Mouse (Mus musculus): ENCODE data around the gene Tecpr2. TPM values are rescaled to one million over a fixed set of nuclear protein-coding genes. Genes with fewer than 3 reads are reported as not detected.

The Tecpr2 gene
- polyA plus RNA-seq, 1 experiment from 2014 or later = 4.2 TPM

GRCm38 (mm10) chr12:110984598-110984997 lies 95.5 kb downstream of the Tecpr2 start:
- H3K9me3 ChIP-seq (replicated peaks; ENCODE audit: control insufficient read depth, low read length) = no peaks in the 10 kb centered on the region
- H3K4me3 ChIP-seq (replicated peaks; ENCODE audit: low read length) = no peak overlapping the region
- no peaks in the 10 kb centered on the region for H3K36me3 ChIP-seq (ENCODE audit: control insufficient read depth, insufficient read depth, low read length)
- no peak overlapping the region for H3K9ac ChIP-seq (ENCODE audit: low read length)
- H3K4me1 ChIP-seq (ENCODE audit: control insufficient read depth, insufficient read depth, low read length) = peaks cover 15% of the 10 kb centered on the region
- WGBS = 44% methylated on average over 4 of the region's 4 CpGs
- H3K27ac ChIP-seq (ENCODE audit: low read length) = peak overlapping the region; percentile 38; the same call in 1 of the 2 replicates
- no peak overlapping the region for H3K4me2 ChIP-seq (ENCODE audit: low read depth, low read length)
- peak; percentile 85 for ATAC-seq (ENCODE audit: insufficient read depth, low FRiP score)
- H3K27me3 ChIP-seq (ENCODE audit: control insufficient read depth, insufficient read depth, low read length) = no peaks in the 10 kb centered on the region

DNA sequence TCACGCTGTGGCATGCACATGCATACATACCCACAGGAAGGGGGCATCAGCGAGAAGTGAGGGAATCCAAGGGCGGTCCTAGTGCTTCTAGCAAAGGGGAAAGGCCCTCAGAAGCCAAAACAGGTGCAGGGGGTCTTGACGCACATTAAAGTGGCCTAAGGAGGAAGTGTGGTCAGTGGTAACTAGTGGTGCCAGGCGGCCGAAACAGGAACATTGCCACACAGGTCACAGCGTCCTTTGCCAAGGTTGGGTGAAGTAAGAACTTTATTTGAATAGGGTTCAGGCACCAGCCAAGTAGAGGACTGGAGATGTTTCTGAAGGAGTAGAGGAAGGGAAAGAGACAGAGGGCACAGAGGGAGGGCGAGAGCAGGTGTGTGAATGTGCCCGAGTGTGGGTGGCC lies 96.1 kb downstream of the Tecpr2 start:
- Histone ChIP-seq H3K4me3 (replicated peaks; ENCODE audit: low read length) (no peak overlapping the region), H3K27me3 (ENCODE audit: control insufficient read depth, insufficient read depth, low read length) (no peaks in the 10 kb centered on the region), H3K9me3 (replicated peaks; ENCODE audit: control insufficient read depth, low read length) (no peaks in the 10 kb centered on the region), H3K27ac (ENCODE audit: low read length) (no peak overlapping the region), H3K9ac (ENCODE audit: low read length) (no peak overlapping the region), H3K4me1 (ENCODE audit: control insufficient read depth, insufficient read depth, low read length) (peaks cover 12% of the 10 kb centered on the region), H3K36me3 (ENCODE audit: control insufficient read depth, insufficient read depth, low read length) (no peaks in the 10 kb centered on the region), H3K4me2 (ENCODE audit: low read depth, low read length) (no peak overlapping the region)
- 77% methylated on average over 9 of the region's 9 CpGs for WGBS
- 0 out of 2 replicates have a peak, but pooled peaks have one; percentile 11 for ATAC-seq (ENCODE audit: insufficient read depth, low FRiP score)

DNA sequence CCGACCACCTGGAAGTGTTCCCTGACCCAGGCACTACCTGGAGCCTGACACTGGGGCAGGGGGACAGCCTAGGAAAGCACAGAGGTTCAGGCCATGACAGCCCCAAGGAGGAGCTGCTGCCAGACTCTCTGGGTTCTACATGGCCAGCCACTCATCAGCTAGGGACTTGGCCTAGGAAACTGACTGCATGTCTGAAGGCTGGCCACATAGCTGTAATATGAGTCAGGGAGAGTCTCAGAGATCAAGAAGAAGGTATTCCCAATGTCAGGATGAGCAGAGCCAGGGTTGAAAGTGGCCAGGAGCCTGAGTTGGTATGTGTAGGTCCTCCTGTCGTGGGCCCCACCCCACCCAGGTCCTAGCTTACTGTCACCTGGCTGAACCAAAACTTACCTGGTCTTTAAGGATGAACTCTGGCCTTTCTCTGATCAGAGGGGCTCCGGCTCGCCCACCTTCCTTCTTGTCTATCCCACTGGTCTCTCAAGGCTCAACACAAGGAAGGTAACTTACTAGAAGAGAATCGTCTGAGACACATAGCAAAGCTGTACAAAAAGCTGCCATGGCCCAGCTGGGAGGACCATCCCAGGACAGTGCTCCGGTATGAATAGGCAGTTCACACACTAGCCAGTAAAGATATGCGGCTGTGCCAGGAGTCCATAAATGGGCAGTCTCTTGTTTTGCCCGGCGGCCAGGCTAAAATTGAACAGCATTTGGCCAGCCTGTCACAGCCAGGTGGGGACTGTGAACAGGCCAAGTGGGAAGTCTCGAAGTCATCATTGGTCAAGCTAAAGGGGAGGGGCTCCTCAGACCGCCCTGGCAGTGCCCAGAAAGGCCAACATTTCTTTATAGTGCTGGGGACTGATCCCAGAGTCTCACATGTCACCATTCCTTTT lies 97.7 kb downstream of the Tecpr2 start:
- WGBS = 87% methylated on average over 11 of the region's 11 CpGs
- Histone ChIP-seq H3K27ac (ENCODE audit: low read length) (no peak overlapping the region), H3K36me3 (ENCODE audit: control insufficient read depth, insufficient read depth, low read length) (no peaks in the 10 kb centered on the region), H3K9ac (ENCODE audit: low read length) (no peak overlapping the region), H3K27me3 (ENCODE audit: control insufficient read depth, insufficient read depth, low read length) (no peaks in the 10 kb centered on the region), H3K4me1 (ENCODE audit: control insufficient read depth, insufficient read depth, low read length) (peaks cover 16% of the 10 kb centered on the region), H3K9me3 (replicated peaks; ENCODE audit: control insufficient read depth, low read length) (no peaks in the 10 kb centered on the region), H3K4me2 (ENCODE audit: low read depth, low read length) (no peak overlapping the region), H3K4me3 (replicated peaks; ENCODE audit: low read length) (no peak overlapping the region)
- ATAC-seq (ENCODE audit: insufficient read depth, low FRiP score) = no peak

GRCm38 (mm10) chr12:110989409-110989808 lies 100.3 kb downstream of the Tecpr2 start:
- Histone ChIP-seq H3K27ac (ENCODE audit: low read length) (no peak overlapping the region), H3K9ac (ENCODE audit: low read length) (no peak overlapping the region), H3K36me3 (ENCODE audit: control insufficient read depth, insufficient read depth, low read length) (no peaks in the 10 kb centered on the region), H3K4me3 (replicated peaks; ENCODE audit: low read length) (no peak overlapping the region), H3K27me3 (ENCODE audit: control insufficient read depth, insufficient read depth, low read length) (no peaks in the 10 kb centered on the region), H3K4me1 (ENCODE audit: control insufficient read depth, insufficient read depth, low read length) (peaks cover 17% of the 10 kb centered on the region), H3K9me3 (replicated peaks; ENCODE audit: control insufficient read depth, low read length) (no peaks in the 10 kb centered on the region), H3K4me2 (ENCODE audit: low read depth, low read length) (no peak overlapping the region)
- no peak for ATAC-seq (ENCODE audit: insufficient read depth, low FRiP score)
- 91% methylated on average over 3 of the region's 3 CpGs for WGBS

DNA sequence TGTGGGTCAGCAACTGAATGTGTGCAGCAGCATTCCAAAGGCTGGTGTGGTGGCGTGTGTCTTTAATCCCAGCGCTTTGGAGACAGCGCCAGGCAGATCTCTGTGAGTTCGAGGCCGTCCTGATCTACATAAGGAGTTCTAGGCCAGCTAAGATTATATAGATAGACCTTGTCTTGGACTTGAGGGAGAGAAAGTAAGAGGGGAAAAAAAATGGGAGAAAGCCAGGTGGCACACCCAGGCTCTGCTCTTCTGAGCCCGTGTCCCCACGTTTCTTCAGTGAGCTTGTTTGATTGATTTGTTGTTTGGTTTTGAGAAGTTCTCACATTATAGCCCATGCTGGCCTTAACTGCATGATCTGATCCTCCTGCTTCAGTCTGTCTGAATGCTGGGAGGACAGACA lies 101.4 kb downstream of the Tecpr2 start:
- H3K4me2 ChIP-seq (ENCODE audit: low read depth, low read length) = no peak overlapping the region
- no peak overlapping the region for H3K9ac ChIP-seq (ENCODE audit: low read length)

GRCm38 (mm10) chr12:110991361-110992127 lies 102.5 kb downstream of the Tecpr2 start:
- Histone ChIP-seq H3K4me3 (replicated peaks; ENCODE audit: low read length) (peak overlapping the region; percentile 59), H3K27me3 (ENCODE audit: control insufficient read depth, insufficient read depth, low read length) (no peaks in the 10 kb centered on the region), H3K4me1 (ENCODE audit: control insufficient read depth, insufficient read depth, low read length) (peaks cover 11% of the 10 kb centered on the region), H3K36me3 (ENCODE audit: control insufficient read depth, insufficient read depth, low read length) (no peaks in the 10 kb centered on the region), H3K27ac (ENCODE audit: low read length) (peak overlapping the region; percentile 87), H3K4me2 (ENCODE audit: low read depth, low read length) (peak overlapping the region; percentile 51), H3K9ac (ENCODE audit: low read length) (peak overlapping the region; percentile 75), H3K9me3 (replicated peaks; ENCODE audit: control insufficient read depth, low read length) (no peaks in the 10 kb centered on the region)
- 5% methylated on average over 23 of the region's 23 CpGs for WGBS
- peak; percentile 83 for ATAC-seq (ENCODE audit: insufficient read depth, low FRiP score)

More for the DNA sequence above, 101.4 kb downstream of the Tecpr2 start:
- 83% methylated on average over 7 of the region's 7 CpGs for WGBS
- no peaks in the 10 kb centered on the region for H3K9me3 ChIP-seq (replicated peaks; ENCODE audit: control insufficient read depth, low read length)
- H3K4me3 ChIP-seq (replicated peaks; ENCODE audit: low read length) = no peak overlapping the region
- no peak for ATAC-seq (ENCODE audit: insufficient read depth, low FRiP score)
- H3K36me3 ChIP-seq (ENCODE audit: control insufficient read depth, insufficient read depth, low read length) = no peaks in the 10 kb centered on the region
- H3K4me1 ChIP-seq (ENCODE audit: control insufficient read depth, insufficient read depth, low read length) = peaks cover 11% of the 10 kb centered on the region
- no peak overlapping the region for H3K27ac ChIP-seq (ENCODE audit: low read length)
- no peaks in the 10 kb centered on the region for H3K27me3 ChIP-seq (ENCODE audit: control insufficient read depth, insufficient read depth, low read length)

DNA sequence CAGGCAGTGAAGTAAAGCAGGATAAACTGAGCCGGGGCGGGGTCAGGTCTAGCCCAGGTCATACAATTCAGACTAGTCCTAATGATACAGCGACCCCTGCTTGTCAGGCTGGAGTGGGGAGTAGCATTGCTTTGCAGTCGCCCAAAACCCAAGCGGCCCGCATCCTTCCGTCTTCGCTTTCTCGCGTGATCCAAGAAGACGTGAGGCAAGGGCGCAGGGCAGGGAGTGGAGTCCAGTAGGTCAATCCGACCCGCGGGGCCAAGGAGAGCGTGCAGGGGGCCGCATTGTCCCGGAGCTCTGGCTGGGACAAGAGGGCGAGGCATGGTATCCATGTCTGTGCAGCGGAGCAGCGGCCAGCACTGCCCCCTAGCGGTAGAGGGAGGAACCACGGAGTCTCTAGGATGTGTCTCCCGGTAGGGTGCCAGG lies 103.1 kb downstream of the Tecpr2 start:
- Histone ChIP-seq H3K9me3 (replicated peaks; ENCODE audit: control insufficient read depth, low read length) (no peaks in the 10 kb centered on the region), H3K4me3 (replicated peaks; ENCODE audit: low read length) (peak overlapping the region; percentile 59), H3K4me2 (ENCODE audit: low read depth, low read length) (peak overlapping the region; percentile 51), H3K9ac (ENCODE audit: low read length) (peak overlapping the region; percentile 75), H3K4me1 (ENCODE audit: control insufficient read depth, insufficient read depth, low read length) (peaks cover 11% of the 10 kb centered on the region), H3K27ac (ENCODE audit: low read length) (peak overlapping the region; percentile 87), H3K27me3 (ENCODE audit: control insufficient read depth, insufficient read depth, low read length) (no peaks in the 10 kb centered on the region), H3K36me3 (ENCODE audit: control insufficient read depth, insufficient read depth, low read length) (no peaks in the 10 kb centered on the region)
- peak; percentile 91 for ATAC-seq (ENCODE audit: insufficient read depth, low FRiP score)
- under 1% methylated on average over 24 of the region's 24 CpGs for WGBS

- peak overlapping the region; percentile 51 for H3K4me2 ChIP-seq (ENCODE audit: low read depth, low read length)
- no peak for ATAC-seq (ENCODE audit: insufficient read depth, low FRiP score)
- H3K4me1 ChIP-seq (ENCODE audit: control insufficient read depth, insufficient read depth, low read length) = peaks cover 11% of the 10 kb centered on the region
- no peaks in the 10 kb centered on the region for H3K36me3 ChIP-seq (ENCODE audit: control insufficient read depth, insufficient read depth, low read length)
- H3K27me3 ChIP-seq (ENCODE audit: control insufficient read depth, insufficient read depth, low read length) = no peaks in the 10 kb centered on the region
- H3K4me3 ChIP-seq (replicated peaks; ENCODE audit: low read length) = peak overlapping the region; percentile 59
- peak overlapping the region; percentile 87; the same call in 1 of the 2 replicates for H3K27ac ChIP-seq (ENCODE audit: low read length)
- H3K9me3 ChIP-seq (replicated peaks; ENCODE audit: control insufficient read depth, low read length) = 0 out of 2 replicates have a peak, but pooled peaks cover under 1% of the 10 kb centered on the region
- H3K9ac ChIP-seq (ENCODE audit: low read length) = peak overlapping the region; percentile 75
- WGBS = 78% methylated on average over 12 of the region's 12 CpGs
These were observed 103.7 kb downstream of the Tecpr2 start for GRCm38 (mm10) chr12:110992771-110993170.

DNA sequence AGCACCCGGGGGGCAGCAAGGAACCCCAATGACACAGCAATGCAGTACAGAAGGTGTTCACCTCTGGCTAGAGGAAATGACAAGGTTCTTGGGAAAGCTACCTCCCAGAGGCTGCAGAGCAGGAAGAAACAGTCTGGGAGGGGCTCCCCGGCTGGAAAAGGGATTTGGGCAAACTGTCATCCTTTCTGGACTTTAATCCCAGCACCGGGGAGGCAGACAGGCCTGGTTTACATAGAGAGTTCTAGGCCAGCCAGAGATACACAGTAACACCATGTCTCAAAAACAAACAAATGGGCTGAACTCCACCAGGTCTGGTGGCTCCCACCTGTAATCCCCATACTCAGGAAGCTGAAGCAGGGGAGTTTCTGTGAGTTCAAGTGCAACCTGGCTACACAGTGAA lies 104.2 kb downstream of the Tecpr2 start:
- Histone ChIP-seq H3K27me3 (ENCODE audit: control insufficient read depth, insufficient read depth, low read length) (no peaks in the 10 kb centered on the region), H3K4me2 (ENCODE audit: low read depth, low read length) (no peak overlapping the region), H3K4me3 (replicated peaks; ENCODE audit: low read length) (no peak overlapping the region), H3K9me3 (replicated peaks; ENCODE audit: control insufficient read depth, low read length) (0 out of 2 replicates have a peak, but pooled peaks cover 5% of the 10 kb centered on the region), H3K4me1 (ENCODE audit: control insufficient read depth, insufficient read depth, low read length) (peaks cover 11% of the 10 kb centered on the region), H3K36me3 (ENCODE audit: control insufficient read depth, insufficient read depth, low read length) (no peaks in the 10 kb centered on the region), H3K9ac (ENCODE audit: low read length) (no peak overlapping the region), H3K27ac (ENCODE audit: low read length) (no peak overlapping the region)
- no peak for ATAC-seq (ENCODE audit: insufficient read depth, low FRiP score)
- 71% methylated on average over 3 of the region's 3 CpGs for WGBS
